Mouse (Mus musculus): Measurements from ENCODE around the gene Gdap2. TPM values are rescaled to one million over a fixed set of nuclear protein-coding genes. Genes with fewer than 3 reads are reported as not detected.

The Gdap2 gene
- polyA plus RNA-seq, 1 experiment from 2014 or later: 29.4 TPM

GRCm38 (mm10) chr3:100189444-100189843 is 27.3 kb downstream of the Gdap2 start:
- DNase-seq (ENCODE audit: low read depth, low spot score) (peak; percentile 30), ATAC-seq (peak; percentile 47)
- TF ChIP-seq CTCF (IDR thresholded peaks at IDR 0.05): peak; percentile 83
- ChIA-PET CTCF (interaction anchor here (0.7 kb wide), 1 partner anchor 9 kb away, joined by 3 read pairs; no protein-coding TSS in a partner anchor), POLR2A (no interaction called here)
- H3K27me3 ChIP-seq: no peaks in the 10 kb centered on the region
- in situ Hi-C loops (cut with MboI; ENCODE audit: low pct_unique_long_range_greater_than_20kb): loop anchor here (5.0 to 25.0 kb wide), 4 partner anchors 163 to 723 kb away; partner anchors contain the start of gene Trim45

GRCm38 (mm10) chr3:100189861-100190260 is 27.7 kb downstream of the Gdap2 start:
- no peak for DNase-seq (ENCODE audit: low read depth, low spot score)
- no peak for ATAC-seq

GRCm38 (mm10) chr3:100194210-100194609 is 32.0 kb downstream of the Gdap2 start:
- TF ChIP-seq CTCF (IDR thresholded peaks at IDR 0.05): no peak
- ATAC-seq (no peak), DNase-seq (ENCODE audit: low read depth, low spot score) (no peak)
- ChIA-PET POLR2A (interaction anchor here (0.6 to 0.9 kb wide), 3 partner anchors 11 to 739 kb away, joined by 3 read pairs; no protein-coding TSS in a partner anchor), CTCF (no interaction called here)
- in situ Hi-C loops (cut with MboI; ENCODE audit: low pct_unique_long_range_greater_than_20kb): loop anchor here (25.0 kb wide), 1 partner anchor 718 kb away; the partner anchor contains the start of gene Trim45
- H3K27me3 ChIP-seq: no peaks in the 10 kb centered on the region

More at GRCm38 (mm10) chr3:100189861-100190260, 27.7 kb downstream of the Gdap2 start:
- POLR2A ChIA-PET: no interaction called here
- H3K27me3 ChIP-seq: no peaks in the 10 kb centered on the region
- in situ Hi-C loops (cut with MboI; ENCODE audit: low pct_unique_long_range_greater_than_20kb): loop anchor here (5.0 to 25.0 kb wide), 4 partner anchors 162 to 722 kb away; partner anchors contain the start of gene Trim45
- CTCF ChIA-PET: interaction anchor here (0.7 to 2.6 kb wide), 3 partner anchors 10 to 373 kb away, joined by 3 to 9 read pairs (median 8); no protein-coding TSS in a partner anchor
- TF ChIP-seq CTCF (IDR thresholded peaks at IDR 0.05): no peak

- POLR2A ChIA-PET: no interaction called here
- in situ Hi-C loops (cut with MboI; ENCODE audit: low pct_unique_long_range_greater_than_20kb): no loop called here
- H3K27me3 ChIP-seq: no peaks in the 10 kb centered on the region
- ATAC-seq: no peak
- CTCF ChIA-PET: interaction anchor here (1.2 to 3.3 kb wide), 3 partner anchors 10 to 158 kb away, joined by 3 to 8 read pairs (median 7); no protein-coding TSS in a partner anchor
- no peak for DNase-seq (ENCODE audit: low read depth, low spot score)
- no peak for TF ChIP-seq CTCF (IDR thresholded peaks at IDR 0.05)
These were observed 39.4 kb downstream of the Gdap2 start for GRCm38 (mm10) chr3:100201554-100201953.

- CTCF ChIA-PET: no interaction called here
- DNase-seq (ENCODE audit: low read depth, low spot score): no peak
These were observed 44.8 kb downstream of the Gdap2 start for GRCm38 (mm10) chr3:100206973-100207372.

GRCm38 (mm10) chr3:100215469-100215868 is 53.3 kb downstream of the Gdap2 start:
- no peak for DNase-seq (ENCODE audit: low read depth, low spot score)
- in situ Hi-C loops (cut with MboI; ENCODE audit: low pct_unique_long_range_greater_than_20kb): no loop called here
- H3K27me3 ChIP-seq: no peaks in the 10 kb centered on the region
- ChIA-PET POLR2A (no interaction called here), CTCF (no interaction called here)
- ATAC-seq: no peak
- no peak for TF ChIP-seq CTCF (IDR thresholded peaks at IDR 0.05)

More at GRCm38 (mm10) chr3:100206973-100207372, 44.8 kb downstream of the Gdap2 start:
- no peaks in the 10 kb centered on the region for H3K27me3 ChIP-seq
- POLR2A ChIA-PET: no interaction called here
- ATAC-seq: no peak
- in situ Hi-C loops (cut with MboI; ENCODE audit: low pct_unique_long_range_greater_than_20kb): no loop called here
- no peak for TF ChIP-seq CTCF (IDR thresholded peaks at IDR 0.05)

- no peaks in the 10 kb centered on the region for H3K27me3 ChIP-seq
- DNase-seq (ENCODE audit: low read depth, low spot score): no peak
- in situ Hi-C loops (cut with MboI; ENCODE audit: low pct_unique_long_range_greater_than_20kb): no loop called here
- CTCF ChIA-PET: interaction anchor here (0.8 to 2.3 kb wide), 5 partner anchors 14 to 34 kb away, joined by 3 to 6 read pairs (median 3); no protein-coding TSS in a partner anchor
- no peak for TF ChIP-seq CTCF (IDR thresholded peaks at IDR 0.05)
- POLR2A ChIA-PET: no interaction called here
- ATAC-seq: no peak
These were observed 63.3 kb downstream of the Gdap2 start for GRCm38 (mm10) chr3:100225326-100225959.

- H3K27me3 ChIP-seq: no peaks in the 10 kb centered on the region
- CTCF ChIA-PET: interaction anchor here (1.1 to 2.0 kb wide), 2 partner anchors 21 to 28 kb away, joined by 3 to 4 read pairs; no protein-coding TSS in a partner anchor
- in situ Hi-C loops (cut with MboI; ENCODE audit: low pct_unique_long_range_greater_than_20kb): no loop called here
- no peak for TF ChIP-seq CTCF (IDR thresholded peaks at IDR 0.05)
- DNase-seq (ENCODE audit: low read depth, low spot score): peak; percentile 93
- POLR2A ChIA-PET: no interaction called here
- peak; percentile 95 for ATAC-seq
These were observed 65.3 kb downstream of the Gdap2 start for GRCm38 (mm10) chr3:100227509-100227908.

- no peak for TF ChIP-seq CTCF (IDR thresholded peaks at IDR 0.05)
- in situ Hi-C loops (cut with MboI; ENCODE audit: low pct_unique_long_range_greater_than_20kb): no loop called here
- CTCF ChIA-PET: interaction anchor here (1.2 kb wide), 1 partner anchor 18 kb away, joined by 4 read pairs; no protein-coding TSS in a partner anchor
These were observed 66.8 kb downstream of the Gdap2 start for GRCm38 (mm10) chr3:100228981-100229380.

GRCm38 (mm10) chr3:100236725-100237436 is 74.7 kb downstream of the Gdap2 start:
- CTCF ChIA-PET: interaction anchor here (0.9 kb wide), 1 partner anchor 48 kb away, joined by 3 read pairs; no protein-coding TSS in a partner anchor
- POLR2A ChIA-PET: no interaction called here
- in situ Hi-C loops (cut with MboI; ENCODE audit: low pct_unique_long_range_greater_than_20kb): no loop called here
- ATAC-seq (no peak), DNase-seq (ENCODE audit: low read depth, low spot score) (no peak)
- no peaks in the 10 kb centered on the region for H3K27me3 ChIP-seq
- TF ChIP-seq CTCF (IDR thresholded peaks at IDR 0.05): no peak

More at GRCm38 (mm10) chr3:100228981-100229380, 66.8 kb downstream of the Gdap2 start:
- DNase-seq (ENCODE audit: low read depth, low spot score) (no peak), ATAC-seq (peak; percentile 31)
- POLR2A ChIA-PET: interaction anchor here (0.6 kb wide), 2 partner anchors 339 to 880 kb away, joined by 4 to 7 read pairs; no protein-coding TSS in a partner anchor
- no peaks in the 10 kb centered on the region for H3K27me3 ChIP-seq
